Mouse (Mus musculus) embryonic facial prominence, embryonic 11.5 days (tissue): Measurements from ENCODE around the gene Slc5a4a. TPM values are rescaled to one million over a fixed set of nuclear protein-coding genes. Genes with fewer than 3 reads are reported as not detected.

ENCODE experiments used
- ATAC-seq: fragments of 200-750 bp; cut with Nextera tagmentation; replicated peaks from 2 replicates; pipeline ENCODE4 v1.8.0; 2017; ENCODE audit warnings: low read depth; ENCODE audit not compliant: insufficient number of reproducible peaks, low FRiP score, low TSS enrichment
- DNase-seq: peaks from one replicate; pipeline ENCODE4 v3.0.0-alpha.2; 2015; ENCODE audit warnings: low spot score
- H3K27ac ChIP-seq: fragments of 300-500 bp; sonication (generic); replicated peaks from 2 replicates; pipeline ENCODE4 v1.5.1; 2014; ENCODE audit warnings: mild to moderate bottlenecking, low read depth, low read length, control low read depth
- H3K27me3 ChIP-seq: fragments of 300-500 bp; sonication (generic); 2 replicates; pipeline ENCODE4 v1.6.1; 2014; ENCODE audit warnings: mild to moderate bottlenecking, low read length, moderate library complexity, mixed read lengths; ENCODE audit not compliant: control insufficient read depth, insufficient read depth
- H3K36me3 ChIP-seq: fragments of 300-500 bp; sonication (generic); replicated peaks from 2 replicates; pipeline ENCODE4 v1.6.1; 2014; ENCODE audit warnings: low read depth, mild to moderate bottlenecking, low read length, moderate library complexity, mixed read lengths; ENCODE audit not compliant: control insufficient read depth, insufficient read depth
- H3K4me1 ChIP-seq: fragments of 300-500 bp; sonication (generic); 2 replicates; pipeline ENCODE4 v1.6.1; 2014; ENCODE audit warnings: low read length, mixed read lengths; ENCODE audit not compliant: control insufficient read depth, insufficient read depth
- H3K4me2 ChIP-seq: fragments of 300-500 bp; sonication (generic); 2 replicates; pipeline ENCODE4 v1.6.1; 2014; ENCODE audit warnings: low read depth, mild to moderate bottlenecking, control low read depth, low read length, moderate library complexity
- H3K4me3 ChIP-seq: fragments of 300-500 bp; sonication (generic); 2 replicates; pipeline ENCODE4 v1.5.1; 2014; ENCODE audit warnings: low read depth, low read length, control low read depth
- H3K9ac ChIP-seq: fragments of 300-500 bp; sonication (generic); replicated peaks from 2 replicates; pipeline ENCODE4 v1.6.1; 2014; ENCODE audit warnings: mild to moderate bottlenecking, control low read depth, low read length
- H3K9me3 ChIP-seq: fragments of 300-500 bp; sonication (generic); replicated peaks from 2 replicates; pipeline ENCODE4 v1.6.1; 2016; ENCODE audit warnings: mild to moderate bottlenecking, low read length, inconsistent platforms, mixed read lengths; ENCODE audit not compliant: control insufficient read depth
- WGBS: fragments of 180-500 bp; shearing (Covaris S2); extraction: QIAGEN DNeasy Blood & Tissue Kit; methylation state at CpG from one replicate; pipeline ENCODE4 v1.1.7; 2014; 5-methylcytosine and 5-hydroxymethylcytosine counted together
- polyA plus RNA-seq: library from polyadenylated mRNA; unstranded; fragments of >200 nt; fragmentation: Nextera tagmentation; extraction: Ambion mirVana; gene quantifications from 2 replicates; pipeline ENCODE4 v1.2.1, GENCODE M21; 2014

Slc5a4a gene
- polyA plus RNA-seq, 1 experiment from 2014 or later, result not detected

DNA sequence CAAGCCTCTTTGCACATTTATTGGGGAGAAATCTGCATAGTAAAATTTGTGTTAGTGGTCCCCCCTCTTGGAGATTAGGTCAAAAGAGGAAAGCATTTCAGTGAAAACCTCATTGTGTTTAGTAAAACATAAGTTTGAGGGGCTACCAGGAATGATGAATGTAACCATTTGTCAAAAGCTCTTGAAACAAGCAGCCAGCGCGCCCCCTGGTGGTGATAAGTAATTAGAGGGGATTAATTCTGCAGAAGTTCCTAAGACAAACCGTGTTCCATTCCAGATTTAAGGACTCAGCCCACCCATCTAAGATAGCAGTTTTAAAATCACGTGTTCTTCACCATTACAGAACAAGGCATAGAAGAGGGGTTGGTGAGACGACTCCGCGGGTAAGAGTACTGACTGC lies 54.7 kb downstream of the Slc5a4a start:
- no peak overlapping the region for H3K27ac ChIP-seq
- H3K4me2 ChIP-seq, result no peak overlapping the region
- 16% methylated on average over 7 of the region's 7 CpGs for WGBS
- no peaks in the 10 kb centered on the region for H3K27me3 ChIP-seq
- ATAC-seq (no peak), DNase-seq (peak; percentile 89)
- H3K36me3 ChIP-seq, result no peaks in the 10 kb centered on the region
- H3K4me1 ChIP-seq, result no peaks in the 10 kb centered on the region
- no peak overlapping the region for H3K9ac ChIP-seq
- H3K9me3 ChIP-seq, result no peaks in the 10 kb centered on the region
- H3K4me3 ChIP-seq, result no peak overlapping the region

DNA sequence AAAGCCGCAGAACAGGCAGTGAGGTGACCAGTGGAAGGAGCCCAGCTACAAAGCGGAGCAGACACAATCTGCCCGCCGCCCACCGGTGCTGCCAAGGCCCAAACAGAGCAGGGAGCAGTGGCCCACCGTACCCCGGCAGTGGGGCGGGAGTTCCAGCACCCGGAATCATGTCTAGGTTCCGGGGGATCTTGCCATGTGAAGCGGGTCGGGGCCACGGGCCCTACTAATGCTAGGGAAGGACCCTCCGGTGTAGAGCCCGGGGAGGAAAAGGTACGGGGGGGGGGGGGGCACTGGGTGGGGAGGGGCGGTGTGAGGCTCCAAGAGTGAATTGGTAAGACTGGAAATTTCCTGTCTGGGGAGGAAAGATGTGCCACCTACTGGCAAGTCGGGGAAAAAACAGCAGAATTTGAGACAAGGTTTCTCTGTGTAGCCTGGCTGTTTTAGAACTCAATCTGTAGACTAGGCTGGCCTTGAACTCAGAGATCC lies 56.6 kb downstream of the Slc5a4a start:
- H3K27me3 ChIP-seq, result no peaks in the 10 kb centered on the region
- no peaks in the 10 kb centered on the region for H3K9me3 ChIP-seq
- H3K4me2 ChIP-seq, result peak overlapping the region; percentile 58
- peaks cover 3% of the 10 kb centered on the region; the same call in 1 of the 2 replicates for H3K36me3 ChIP-seq
- DNase-seq (peak; percentile 69), ATAC-seq (no peak; the same call in 1 of the 2 replicates)
- H3K27ac ChIP-seq, result no peak overlapping the region
- peak overlapping the region; percentile 29 for H3K4me3 ChIP-seq
- H3K9ac ChIP-seq, result peak overlapping the region; percentile 51
- H3K4me1 ChIP-seq, result no peaks in the 10 kb centered on the region
- 12% methylated on average over 17 of the region's 18 CpGs for WGBS

DNA sequence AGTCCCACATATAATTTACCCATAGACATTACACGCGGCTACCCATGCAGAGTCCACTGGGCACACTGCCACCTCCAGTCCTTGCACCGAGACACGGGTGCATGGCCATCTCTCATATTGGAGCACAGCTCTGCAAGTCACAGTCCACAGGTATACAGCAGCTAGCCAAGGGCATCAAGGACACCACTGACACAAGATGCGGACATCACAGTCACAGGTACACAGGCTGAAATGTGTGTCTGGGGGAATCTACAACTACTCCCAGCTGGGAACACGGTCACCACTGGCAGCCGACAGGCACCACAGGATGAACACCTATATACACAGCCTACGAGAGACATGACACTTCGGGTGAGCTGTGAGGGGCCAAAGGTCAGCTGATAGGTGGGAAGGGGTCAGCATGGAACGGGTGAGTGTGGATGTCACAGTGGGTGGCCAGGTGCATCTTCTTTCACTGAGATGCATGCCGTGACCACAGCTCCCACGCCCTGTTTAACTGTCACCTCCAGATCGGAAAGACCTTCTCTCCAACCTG lies 60.1 kb downstream of the Slc5a4a start:
- H3K9me3 ChIP-seq, result no peaks in the 10 kb centered on the region
- H3K9ac ChIP-seq, result no peak overlapping the region
- no peak overlapping the region for H3K4me2 ChIP-seq
- peaks cover 3% of the 10 kb centered on the region; the same call in 1 of the 2 replicates for H3K36me3 ChIP-seq
- DNase-seq (no peak), ATAC-seq (no peak)
- no peaks in the 10 kb centered on the region for H3K27me3 ChIP-seq
- H3K4me1 ChIP-seq, result no peaks in the 10 kb centered on the region
- H3K27ac ChIP-seq, result no peak overlapping the region
- 89% methylated on average over 13 of the region's 13 CpGs for WGBS
- no peak overlapping the region for H3K4me3 ChIP-seq

DNA sequence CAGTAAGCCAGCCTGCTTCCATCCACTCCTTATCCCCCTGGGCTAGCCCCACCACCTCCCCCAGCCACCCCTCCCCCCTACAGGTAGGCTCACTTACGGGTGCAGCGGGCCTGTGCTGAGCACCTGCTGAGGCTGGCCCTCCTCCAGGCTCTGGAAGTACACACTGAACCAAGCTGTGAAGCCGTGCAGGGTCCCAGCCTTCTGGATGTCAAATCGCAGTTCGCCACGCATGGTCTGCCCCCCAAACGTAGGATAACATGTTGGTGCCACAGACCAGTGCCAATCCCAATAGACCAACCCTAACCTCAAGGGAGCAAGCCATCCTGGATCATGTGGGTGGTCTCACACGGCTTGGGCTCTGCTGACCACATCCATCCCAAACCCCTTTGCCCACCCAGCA lies 62.0 kb downstream of the Slc5a4a start:
- DNase-seq (no peak), ATAC-seq (no peak)
- no peak overlapping the region for H3K4me2 ChIP-seq
- no peak overlapping the region for H3K9ac ChIP-seq
- no peak overlapping the region for H3K4me3 ChIP-seq
- WGBS, result 92% methylated on average over 8 of the region's 8 CpGs
- no peaks in the 10 kb centered on the region for H3K27me3 ChIP-seq
- H3K4me1 ChIP-seq, result no peaks in the 10 kb centered on the region
- no peaks in the 10 kb centered on the region for H3K9me3 ChIP-seq
- no peak overlapping the region for H3K27ac ChIP-seq
- peaks cover 3% of the 10 kb centered on the region; the same call in 1 of the 2 replicates for H3K36me3 ChIP-seq

DNA sequence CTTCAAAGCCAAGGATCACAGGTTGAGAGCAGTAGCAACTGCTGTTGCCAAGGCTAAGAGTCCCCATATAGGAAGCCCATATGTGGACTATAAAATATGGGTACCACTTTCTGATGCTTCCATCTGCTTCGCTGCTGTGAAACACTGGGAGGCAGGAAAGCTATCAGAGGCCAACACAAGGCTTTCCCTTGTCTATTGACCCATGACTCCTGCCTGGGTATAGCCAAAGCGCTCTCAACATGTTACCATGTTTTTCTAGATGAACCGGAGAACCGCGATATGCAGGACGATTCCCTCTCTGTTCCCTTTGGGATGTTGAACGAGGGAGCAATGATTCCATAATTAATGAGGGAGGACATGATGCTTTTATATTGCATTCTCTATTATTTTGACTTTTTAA lies 63.6 kb downstream of the Slc5a4a start:
- Histone ChIP-seq H3K27ac (no peak overlapping the region), H3K4me2 (no peak overlapping the region), H3K9ac (no peak overlapping the region), H3K27me3 (no peaks in the 10 kb centered on the region), H3K9me3 (no peaks in the 10 kb centered on the region), H3K4me3 (no peak overlapping the region), H3K36me3 (peaks cover 8% of the 10 kb centered on the region), H3K4me1 (no peaks in the 10 kb centered on the region)
- DNase-seq, result no peak
- ATAC-seq, result no peak
- whole genome bisulfite sequencing, result 96% methylated on average over 7 of the region's 7 CpGs

DNA sequence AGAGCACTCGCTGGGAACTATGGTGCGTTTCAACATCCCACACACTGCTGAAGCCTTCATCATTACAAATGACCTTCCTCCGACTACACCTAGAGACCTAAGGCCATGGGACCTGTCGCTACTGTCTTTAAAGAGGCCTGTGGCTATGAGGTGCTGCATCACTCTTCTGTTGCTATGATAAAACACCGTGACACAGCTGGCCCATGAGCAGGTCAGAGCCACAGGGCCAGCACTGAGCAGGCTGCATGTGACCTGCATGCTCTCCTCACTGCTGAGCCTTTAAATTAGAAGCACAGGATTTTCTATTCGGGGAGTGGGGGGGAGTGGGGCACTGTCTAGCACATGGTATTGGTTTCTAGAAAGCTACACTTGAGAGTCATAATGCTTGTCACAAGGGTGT lies 64.9 kb downstream of the Slc5a4a start:
- DNase-seq, result no peak
- ATAC-seq, result no peak
- WGBS, result 91% methylated on average over 6 of the region's 6 CpGs

DNA sequence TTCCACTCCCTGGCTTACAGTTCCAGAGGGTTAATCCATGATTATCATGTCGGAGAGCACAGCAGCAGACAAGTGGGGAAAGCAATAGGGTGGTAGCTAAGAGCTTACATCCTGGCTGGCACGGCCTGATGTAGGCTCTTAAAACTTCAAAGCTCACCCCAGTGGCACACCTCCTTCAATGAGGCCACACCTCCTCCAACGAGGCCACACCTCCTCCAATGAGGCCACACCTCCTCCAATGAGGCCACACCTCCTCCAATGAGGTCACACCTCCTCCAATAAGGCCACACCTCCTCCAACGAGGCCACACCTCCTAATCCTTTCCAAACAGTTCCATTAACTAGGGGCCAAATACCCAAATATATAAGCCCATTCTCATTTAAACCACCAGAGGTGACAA lies 66.9 kb downstream of the Slc5a4a start:
- DNase-seq, result no peak
- H3K4me1 ChIP-seq, result no peaks in the 10 kb centered on the region
- H3K27me3 ChIP-seq, result no peaks in the 10 kb centered on the region
- ATAC-seq, result no peak
- peaks cover 12% of the 10 kb centered on the region for H3K36me3 ChIP-seq
- no peak overlapping the region for H3K4me2 ChIP-seq
- H3K27ac ChIP-seq, result no peak overlapping the region
- no peaks in the 10 kb centered on the region for H3K9me3 ChIP-seq
- no peak overlapping the region for H3K4me3 ChIP-seq
- H3K9ac ChIP-seq, result no peak overlapping the region
- WGBS, result 89% methylated on average over 4 of the region's 4 CpGs

More for the DNA sequence above, 64.9 kb downstream of the Slc5a4a start:
- no peak overlapping the region for H3K27ac ChIP-seq
- no peaks in the 10 kb centered on the region for H3K9me3 ChIP-seq
- H3K4me1 ChIP-seq, result no peaks in the 10 kb centered on the region
- peaks cover 15% of the 10 kb centered on the region for H3K36me3 ChIP-seq
- H3K4me3 ChIP-seq, result no peak overlapping the region
- no peak overlapping the region for H3K9ac ChIP-seq
- no peak overlapping the region for H3K4me2 ChIP-seq
- no peaks in the 10 kb centered on the region for H3K27me3 ChIP-seq

DNA sequence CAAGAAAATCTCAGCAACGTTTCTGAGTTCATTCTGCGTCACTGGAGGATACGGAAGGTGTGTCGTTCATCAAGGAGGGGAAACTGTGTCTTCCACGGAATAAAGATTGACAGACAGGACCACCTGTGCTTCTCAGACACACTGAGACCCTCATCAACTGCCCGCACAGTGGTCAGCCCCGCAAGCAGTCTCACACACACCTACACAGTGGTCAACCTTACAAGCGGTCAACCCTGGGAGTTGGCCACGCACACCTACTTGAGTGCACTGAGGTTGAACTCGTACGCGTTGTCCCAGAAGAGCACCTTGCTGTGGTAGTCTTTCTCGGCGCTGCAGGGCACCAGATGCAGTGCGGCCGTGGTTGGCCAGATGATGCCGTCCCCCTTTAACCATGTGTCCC lies 69.8 kb downstream of the Slc5a4a start:
- H3K27me3 ChIP-seq, result no peaks in the 10 kb centered on the region
- 97% methylated on average over 17 of the region's 17 CpGs for WGBS
- DNase-seq (no peak), ATAC-seq (no peak)
- H3K4me1 ChIP-seq, result no peaks in the 10 kb centered on the region
- H3K9me3 ChIP-seq, result no peaks in the 10 kb centered on the region
- H3K36me3 ChIP-seq, result peaks cover 15% of the 10 kb centered on the region
- no peak overlapping the region for H3K9ac ChIP-seq
- H3K4me2 ChIP-seq, result no peak overlapping the region
- no peak overlapping the region for H3K4me3 ChIP-seq
- no peak overlapping the region for H3K27ac ChIP-seq
